Mouse (Mus musculus) small intestine, adult 2 months (tissue): ENCODE data around the gene Klhl30. TPM values are rescaled to one million over a fixed set of nuclear protein-coding genes. Genes with fewer than 3 reads are reported as not detected.

Source experiments
- H3K27ac ChIP-seq: fragments of 200-500 bp; 2 replicates; pipeline ENCODE4 v1.5.1; 2012; ENCODE audit warnings: low read depth, low read length, control low read depth, inconsistent platforms; ENCODE audit not compliant: insufficient read depth
- H3K27me3 ChIP-seq: fragments of 200-500 bp; 2 replicates; pipeline ENCODE4 v1.6.1; 2012; ENCODE audit warnings: mild to moderate bottlenecking, moderate library complexity, low read length, inconsistent platforms; ENCODE audit not compliant: control insufficient read depth, insufficient read depth
- H3K36me3 ChIP-seq: fragments of 200-500 bp; 2 replicates; pipeline ENCODE4 v1.6.1; 2012; ENCODE audit warnings: mild to moderate bottlenecking, low read length, control low read depth, inconsistent platforms; ENCODE audit not compliant: control insufficient read depth, insufficient read depth
- H3K4me1 ChIP-seq: fragments of 200-500 bp; 2 replicates; pipeline ENCODE4 v1.6.1; 2012; ENCODE audit warnings: low read length, inconsistent platforms, mixed read lengths; ENCODE audit not compliant: control insufficient read depth, insufficient read depth, insufficient read length
- H3K4me3 ChIP-seq: fragments of 200-500 bp; 2 replicates; pipeline ENCODE4 v1.5.1; 2012; ENCODE audit warnings: low read depth, mild to moderate bottlenecking, control low read depth, inconsistent platforms, low read length, moderate library complexity
- CTCF ChIP-seq: fragments of 200-500 bp; IDR thresholded peaks from 2 replicates; pipeline ENCODE4 v1.5.1; 2012; ENCODE audit warnings: low read depth, mild to moderate bottlenecking, control low read depth, inconsistent platforms, low read length, moderate library complexity, mixed read lengths; ENCODE audit not compliant: insufficient replicate concordance, insufficient read length; ENCODE audit errors: extremely low read depth
- POLR2A ChIP-seq: fragments of 200-500 bp; IDR thresholded peaks from 2 replicates; pipeline ENCODE4 v1.6.1; 2012; ENCODE audit warnings: low read depth, mild to moderate bottlenecking, control low read depth, inconsistent platforms, low read length, moderate library complexity
- WGBS: fragments of 180-500 bp; shearing (Covaris S2); methylation state at CpG from one replicate; pipeline ENCODE4 v1.1.7; 2018; 5-methylcytosine and 5-hydroxymethylcytosine counted together
- polyA plus RNA-seq: library from polyadenylated mRNA; depleted of rRNA; stranded (reverse); fragments of >200 nt; gene quantifications from 2 replicates; pipeline ENCODE4 v1.2.3, GENCODE M21; 2012; rRNA removed

Klhl30 gene
- polyA plus RNA-seq, 1 experiment = 1.2 TPM

DNA sequence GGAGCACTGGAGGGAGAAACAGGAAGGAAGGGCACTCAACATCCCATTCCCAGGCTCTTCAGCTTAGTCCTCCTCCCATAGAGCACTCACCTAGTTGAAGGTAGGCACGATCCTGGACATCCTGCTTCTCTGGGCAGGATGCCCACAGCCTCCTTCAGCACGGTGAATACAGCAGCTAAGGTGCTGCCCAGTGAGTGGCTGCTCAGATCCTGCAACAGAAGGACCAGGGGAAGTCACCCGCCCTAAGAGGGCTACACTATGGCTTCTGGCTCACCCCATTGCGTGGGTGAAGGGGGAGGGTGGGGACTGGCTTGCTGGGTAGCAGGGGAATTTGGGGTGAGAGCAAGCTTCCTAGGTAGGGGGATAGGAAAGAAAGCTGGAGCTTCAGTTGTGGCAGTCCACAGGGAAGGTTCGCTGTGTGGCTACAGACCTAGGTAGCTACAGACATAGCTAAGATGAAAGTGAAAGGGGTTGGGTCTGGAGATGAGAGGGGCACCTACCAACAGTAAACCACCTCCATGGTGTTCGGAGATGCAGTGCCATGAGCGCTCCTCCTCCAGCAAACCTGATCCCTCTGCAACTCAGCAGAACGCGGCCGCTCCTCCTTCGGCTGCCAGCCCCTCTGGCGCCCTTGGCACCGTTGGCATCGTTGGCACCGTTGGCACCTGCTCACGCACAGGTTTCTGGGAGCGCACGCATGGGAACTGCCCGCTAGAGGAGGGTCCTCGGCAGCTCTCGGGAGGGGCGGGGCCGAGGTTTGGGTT lies 54.8 kb downstream of the Klhl30 start:
- Histone ChIP-seq H3K36me3 (no peaks in the 10 kb centered on the region), H3K4me3 (peak overlapping the region; percentile 37), H3K4me1 (no peaks in the 10 kb centered on the region), H3K27me3 (no peaks in the 10 kb centered on the region), H3K27ac (no peak overlapping the region)
- TF ChIP-seq CTCF (no peak), POLR2A (no peak)
- WGBS = 47% methylated on average over 23 of the region's 23 CpGs

GRCm38 (mm10) chr1:91407819-91408218 lies 57.0 kb downstream of the Klhl30 start:
- TF ChIP-seq CTCF (no peak), POLR2A (no peak)
- Histone ChIP-seq H3K4me1 (peaks cover 7% of the 10 kb centered on the region), H3K4me3 (no peak overlapping the region), H3K36me3 (no peaks in the 10 kb centered on the region), H3K27ac (no peak overlapping the region), H3K27me3 (no peaks in the 10 kb centered on the region)
- 79% methylated on average over 4 of the region's 4 CpGs for WGBS

GRCm38 (mm10) chr1:91411631-91412285 lies 60.9 kb downstream of the Klhl30 start:
- Histone ChIP-seq H3K36me3 (peaks cover 3% of the 10 kb centered on the region; the same call in 1 of the 2 replicates), H3K4me1 (peaks cover 11% of the 10 kb centered on the region), H3K27me3 (no peaks in the 10 kb centered on the region), H3K27ac (no peak overlapping the region), H3K4me3 (peak overlapping the region; percentile 87)
- TF ChIP-seq POLR2A (no peak), CTCF (no peak)
- WGBS = 65% methylated on average over 8 of the region's 8 CpGs

Other genes with a start within 250 kb of the Klhl30 start
- not detected in 2 replicates for gene Rbm44, start 205.9 kb upstream of the Klhl30 start, polyA plus RNA-seq
- gene Ramp1, start 171.2 kb upstream of the Klhl30 start, polyA plus RNA-seq = 12.1 and 23.5 TPM in 2 replicates
- gene Ube2f, start 100.7 kb upstream of the Klhl30 start, polyA plus RNA-seq = 12.4 and 19.5 TPM in 2 replicates
- 20.9 and 30.2 TPM in 2 replicates for gene Scly, start 52.7 kb upstream of the Klhl30 start, polyA plus RNA-seq
- 0.10 and 0.13 TPM in 2 replicates for gene Espnl, start 28.9 kb upstream of the Klhl30 start, polyA plus RNA-seq
- 3.7 and 7.3 TPM in 2 replicates for gene Erfe, start 15.4 kb downstream of the Klhl30 start, polyA plus RNA-seq
- gene Ilkap, start 47.8 kb downstream of the Klhl30 start, polyA plus RNA-seq = 17.9 and 34.6 TPM in 2 replicates
- gene Hes6, start 63.0 kb downstream of the Klhl30 start, polyA plus RNA-seq = 78.8 and 113 TPM in 2 replicates
- 4.1 and 5.2 TPM in 2 replicates for gene Per2, start 108.3 kb downstream of the Klhl30 start, polyA plus RNA-seq
- gene Traf3ip1, start 143.6 kb downstream of the Klhl30 start, polyA plus RNA-seq = 2.0 and 3.7 TPM in 2 replicates
- gene Asb1, start 189.5 kb downstream of the Klhl30 start, polyA plus RNA-seq = 2.1 and 2.3 TPM in 2 replicates